In the genomic region with DNA sequence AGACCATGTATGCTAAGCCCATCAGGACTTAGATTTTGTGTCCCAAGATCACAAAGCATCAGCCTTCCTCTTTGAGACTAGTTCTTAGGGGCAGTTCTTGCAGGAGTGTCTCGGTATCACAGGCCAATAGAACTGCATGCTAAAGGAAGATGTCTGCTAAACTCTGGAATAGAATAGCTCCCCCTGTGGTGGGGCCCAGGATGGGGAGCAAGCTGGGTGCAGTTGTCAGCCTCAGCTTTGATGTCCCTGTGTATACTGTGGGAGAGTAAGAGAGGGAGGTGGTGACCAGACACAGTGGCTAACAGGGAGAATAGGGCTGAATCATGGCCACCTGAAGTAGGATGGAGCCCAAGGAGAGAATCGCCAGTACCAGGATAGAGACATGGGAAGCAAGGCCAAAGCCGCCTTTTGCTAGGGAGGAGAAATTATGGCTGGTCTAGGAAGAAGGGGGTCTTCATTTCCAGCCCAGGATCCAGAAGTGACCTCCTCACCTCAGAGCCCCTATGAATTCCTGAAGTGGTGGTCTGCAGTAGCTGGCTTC, we compare ENCODE assay signal across 1 mouse cellular context.
TF ChIP-seq lines count a peak whose summit lies in the region.

No protein-coding gene starts in this region.

TF ChIP-seq in MEL, 35 proteins besides CTCF, POLR2A, EP300 and RAD21 (continued from another document):
- TF ChIP-seq ELF1 (IDR thresholded peaks at IDR 0.05; ENCODE audit: low read depth, low read length) = no peak
- no peak for TF ChIP-seq TBP (IDR thresholded peaks at IDR 0.05; ENCODE audit: low read depth, low read length)
- no peak for TF ChIP-seq USF1 (IDR thresholded peaks at IDR 0.05; ENCODE audit: low read depth, low read length)
- no peak for TF ChIP-seq NELFE (IDR thresholded peaks at IDR 0.05; ENCODE audit: low read depth, low read length)
- no peak for TF ChIP-seq GATA1 (IDR thresholded peaks at IDR 0.05; ENCODE audit: low read depth, low read length)
- no peak for TF ChIP-seq JUND (IDR thresholded peaks at IDR 0.05; ENCODE audit: low read depth, low read length)
- TF ChIP-seq TAL1 (IDR thresholded peaks at IDR 0.05; ENCODE audit: low read length) = no peak
- no peak for TF ChIP-seq ZKSCAN1 (IDR thresholded peaks at IDR 0.05; ENCODE audit: low read depth, low read length)
- no peak for TF ChIP-seq MXI1 (IDR thresholded peaks at IDR 0.05; ENCODE audit: low read depth, low read length)
- TF ChIP-seq MAZ (IDR thresholded peaks at IDR 0.05; ENCODE audit: low read depth, low read length) = no peak
- TF ChIP-seq RCOR1 (IDR thresholded peaks at IDR 0.05; ENCODE audit: low read depth, low read length) = no peak
